Mouse (Mus musculus) heart, adult 2 months (tissue): Measurements from ENCODE around the gene Nptx1.

Source experiments
- CTCF ChIP-seq: fragments of 200-600 bp; IDR thresholded peaks from 2 replicates; pipeline ENCODE4 v1.8.1; 2022; ENCODE audit warnings: antibody characterized with exemption, mild to moderate bottlenecking, moderate library complexity
- POLR2A ChIP-seq: fragments of 200-500 bp; IDR thresholded peaks from 2 replicates; pipeline ENCODE4 v1.6.1; 2011; ENCODE audit warnings: mild to moderate bottlenecking, low read depth, low read length, control low read depth; ENCODE audit not compliant: insufficient read depth

DNA sequence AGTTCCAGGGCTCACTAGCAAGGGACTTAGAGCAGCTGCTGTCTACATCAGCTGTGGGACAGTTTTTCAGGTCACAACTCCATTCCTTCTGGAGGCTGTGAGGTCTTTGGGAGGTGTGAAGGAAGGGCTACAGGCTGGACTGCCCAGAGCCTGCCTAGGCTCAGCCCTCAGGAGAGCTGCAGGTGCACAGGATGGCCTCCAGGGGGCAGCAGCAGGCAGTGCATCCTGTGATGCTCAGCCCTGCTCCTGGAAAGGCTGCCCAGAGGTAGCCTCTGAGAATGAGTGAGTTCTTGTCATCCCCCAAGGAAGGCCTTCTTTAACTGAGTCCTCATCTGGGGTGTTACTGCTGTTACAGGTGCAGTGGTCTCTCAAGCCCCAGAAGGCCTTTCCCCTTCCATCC, 43.9 kb downstream of the Nptx1 start:
- TF ChIP-seq POLR2A (no peak), CTCF (no peak)
